Mouse (Mus musculus): Measurements from ENCODE around the gene Bcor.

- TF ChIP-seq GATA1 (IDR thresholded peaks at IDR 0.05; ENCODE audit: borderline replicate concordance, low read length) = no peak
- TF ChIP-seq FLI1 (IDR thresholded peaks at IDR 0.05; ENCODE audit: low read length) = no peak
Observed at GRCm38 (mm10) chrX:12151996-12152904, 7.9 kb downstream of the Bcor start.
